Mouse (Mus musculus): ENCODE measurements at regions not wholly inside any gene's neighbourhood (a gene's known extent, or its start where the extent isn't known, plus 50 kb on each side); places are given as distances from the start of the nearest gene placed in this dataset.
A peak's percentile ranks its signal among the peaks of the same experiment; 100 is the strongest.
"Not testable (repeated sequence)": the region's sequence is repeated elsewhere in the genome, so short reads cannot be mapped to it uniquely, and the experiment has no call there.

GRCm38 (mm10) chr19:27600386-27600785, 170.8 kb upstream of the Pum3 start:
- H3K4me1 ChIP-seq; H3K4me3 ChIP-seq; H3K36me3 ChIP-seq (replicated peaks); H3K9me3 ChIP-seq; H3K9ac ChIP-seq; H3K27me3 ChIP-seq (replicated peaks); ATAC-seq (replicated peaks): not testable (repeated sequence)
- WGBS, result 82% methylated on average over 9 of the region's 9 CpGs
- Histone ChIP-seq H3K27ac (peak overlapping the region; percentile 49; the same call in 1 of the 2 replicates), H3K4me2 (0 out of 2 replicates have a peak overlapping the region, but pooled peaks have one; percentile 20)

GRCm38 (mm10) chr19:27599639-27600308, 170.1 kb upstream of the Pum3 start:
- no peak overlapping the region for H3K4me3 ChIP-seq
- H3K4me1 ChIP-seq, result peaks cover 9% of the 10 kb centered on the region
- 21% methylated on average over 10 of the region's 10 CpGs for WGBS
- ATAC-seq (replicated peaks), result peak; percentile 71
- peak overlapping the region; percentile 49 for H3K27ac ChIP-seq
- H3K9ac ChIP-seq, result no peak overlapping the region
- H3K4me2 ChIP-seq, result peak overlapping the region; percentile 20
- H3K36me3 ChIP-seq (replicated peaks), result no peaks in the 10 kb centered on the region
- no peaks in the 10 kb centered on the region for H3K9me3 ChIP-seq
- no peaks in the 10 kb centered on the region for H3K27me3 ChIP-seq (replicated peaks)

GRCm38 (mm10) chr19:27598350-27598749, 168.7 kb upstream of the Pum3 start:
- WGBS, result 87% methylated on average over 5 of the region's 5 CpGs
- H3K4me3 ChIP-seq, result no peak overlapping the region
- no peaks in the 10 kb centered on the region for H3K27me3 ChIP-seq (replicated peaks)
- no peak overlapping the region for H3K9ac ChIP-seq
- H3K27ac ChIP-seq, result no peak overlapping the region
- no peak overlapping the region for H3K4me2 ChIP-seq
- ATAC-seq (replicated peaks), result no peak
- H3K4me1 ChIP-seq, result peaks cover 9% of the 10 kb centered on the region
- no peaks in the 10 kb centered on the region for H3K9me3 ChIP-seq
- no peaks in the 10 kb centered on the region for H3K36me3 ChIP-seq (replicated peaks)

- no peaks in the 10 kb centered on the region for H3K9me3 ChIP-seq
- no peak for ATAC-seq (replicated peaks)
- H3K9ac ChIP-seq, result no peak overlapping the region
- no peaks in the 10 kb centered on the region for H3K36me3 ChIP-seq (replicated peaks)
- no peaks in the 10 kb centered on the region for H3K27me3 ChIP-seq (replicated peaks)
- no peak overlapping the region for H3K4me3 ChIP-seq
- no peak overlapping the region for H3K27ac ChIP-seq
- 79% methylated on average over 6 of the region's 6 CpGs for WGBS
- H3K4me1 ChIP-seq, result peaks cover 16% of the 10 kb centered on the region
- no peak overlapping the region for H3K4me2 ChIP-seq
These were observed 155.9 kb upstream of the Pum3 start for GRCm38 (mm10) chr19:27585566-27585965.

- Histone ChIP-seq H3K9ac (no peak overlapping the region), H3K4me3 (no peak overlapping the region), H3K27ac (no peak overlapping the region), H3K4me2 (no peak overlapping the region), H3K27me3 (replicated peaks) (no peaks in the 10 kb centered on the region), H3K36me3 (replicated peaks) (no peaks in the 10 kb centered on the region), H3K4me1 (peaks cover 16% of the 10 kb centered on the region), H3K9me3 (no peaks in the 10 kb centered on the region)
- ATAC-seq (replicated peaks), result no peak
- 75% methylated on average over 8 of the region's 8 CpGs for WGBS
These were observed 152.5 kb upstream of the Pum3 start for GRCm38 (mm10) chr19:27582111-27582500.

GRCm38 (mm10) chr19:27581362-27582110, 151.9 kb upstream of the Pum3 start:
- peaks cover 16% of the 10 kb centered on the region for H3K4me1 ChIP-seq
- WGBS, result 34% methylated on average over 6 of the region's 6 CpGs
- H3K4me2 ChIP-seq, result peak overlapping the region; percentile 12; the same call in 1 of the 2 replicates
- H3K36me3 ChIP-seq (replicated peaks), result no peaks in the 10 kb centered on the region
- ATAC-seq (replicated peaks), result peak; percentile 66
- H3K4me3 ChIP-seq, result no peak overlapping the region
- H3K27me3 ChIP-seq (replicated peaks), result no peaks in the 10 kb centered on the region
- no peaks in the 10 kb centered on the region for H3K9me3 ChIP-seq
- no peak overlapping the region for H3K9ac ChIP-seq
- 0 out of 2 replicates have a peak overlapping the region, but pooled peaks have one; percentile 7 for H3K27ac ChIP-seq

GRCm38 (mm10) chr19:27576478-27576877, 146.9 kb upstream of the Pum3 start:
- H3K27me3 ChIP-seq (replicated peaks), result no peaks in the 10 kb centered on the region
- H3K4me1 ChIP-seq, result peaks cover 7% of the 10 kb centered on the region
- H3K4me3 ChIP-seq, result no peak overlapping the region
- no peak overlapping the region for H3K4me2 ChIP-seq
- no peak overlapping the region for H3K9ac ChIP-seq
- no peaks in the 10 kb centered on the region for H3K36me3 ChIP-seq (replicated peaks)
- no peak for ATAC-seq (replicated peaks)
- H3K27ac ChIP-seq, result no peak overlapping the region
- no peaks in the 10 kb centered on the region for H3K9me3 ChIP-seq

- Histone ChIP-seq H3K27ac (no peak overlapping the region), H3K4me2 (no peak overlapping the region), H3K9me3 (no peaks in the 10 kb centered on the region), H3K4me1 (no peaks in the 10 kb centered on the region; the same call in 1 of the 2 replicates), H3K9ac (no peak overlapping the region), H3K4me3 (no peak overlapping the region), H3K36me3 (replicated peaks) (no peaks in the 10 kb centered on the region), H3K27me3 (replicated peaks) (no peaks in the 10 kb centered on the region)
- ATAC-seq (replicated peaks), result no peak
- 89% methylated on average over 8 of the region's 8 CpGs for WGBS
These were observed 137.3 kb upstream of the Pum3 start for GRCm38 (mm10) chr19:27566929-27567328.

GRCm38 (mm10) chr19:27566060-27566459, 136.4 kb upstream of the Pum3 start:
- Histone ChIP-seq H3K36me3 (replicated peaks) (no peaks in the 10 kb centered on the region), H3K4me1 (no peaks in the 10 kb centered on the region; the same call in 1 of the 2 replicates), H3K9ac (no peak overlapping the region), H3K4me2 (no peak overlapping the region), H3K27me3 (replicated peaks) (no peaks in the 10 kb centered on the region), H3K4me3 (no peak overlapping the region), H3K9me3 (no peaks in the 10 kb centered on the region), H3K27ac (no peak overlapping the region)
- no peak for ATAC-seq (replicated peaks)
- WGBS, result 79% methylated on average over 3 of the region's 3 CpGs

- no peak overlapping the region for H3K4me2 ChIP-seq
- H3K4me3 ChIP-seq, result no peak overlapping the region
- no peaks in the 10 kb centered on the region for H3K9me3 ChIP-seq
- H3K27me3 ChIP-seq (replicated peaks), result no peaks in the 10 kb centered on the region
- no peaks in the 10 kb centered on the region for H3K36me3 ChIP-seq (replicated peaks)
- H3K27ac ChIP-seq, result no peak overlapping the region
- H3K4me1 ChIP-seq, result no peaks in the 10 kb centered on the region; the same call in 1 of the 2 replicates
- H3K9ac ChIP-seq, result no peak overlapping the region
- no peak for ATAC-seq (replicated peaks)
- WGBS, result 69% methylated on average over 5 of the region's 5 CpGs
These were observed 134.5 kb upstream of the Pum3 start for GRCm38 (mm10) chr19:27564086-27564485.

- WGBS, result 46% methylated on average over 9 of the region's 9 CpGs
- Histone ChIP-seq H3K4me3 (no peak overlapping the region), H3K4me1 (no peaks in the 10 kb centered on the region; the same call in 1 of the 2 replicates), H3K36me3 (replicated peaks) (no peaks in the 10 kb centered on the region), H3K9ac (no peak overlapping the region), H3K27me3 (replicated peaks) (no peaks in the 10 kb centered on the region), H3K4me2 (no peak overlapping the region), H3K9me3 (no peaks in the 10 kb centered on the region), H3K27ac (no peak overlapping the region)
- ATAC-seq (replicated peaks), result no peak
These were observed 134.0 kb upstream of the Pum3 start for GRCm38 (mm10) chr19:27563592-27563991.

GRCm38 (mm10) chr19:27558199-27558598, 128.6 kb upstream of the Pum3 start:
- Histone ChIP-seq H3K4me1 (no peaks in the 10 kb centered on the region), H3K27me3 (replicated peaks) (no peaks in the 10 kb centered on the region), H3K4me3 (no peak overlapping the region), H3K4me2 (no peak overlapping the region), H3K9ac (no peak overlapping the region), H3K27ac (no peak overlapping the region), H3K9me3 (no peaks in the 10 kb centered on the region), H3K36me3 (replicated peaks) (no peaks in the 10 kb centered on the region)
- 77% methylated on average over 3 of the region's 3 CpGs for WGBS
- no peak for ATAC-seq (replicated peaks)

GRCm38 (mm10) chr19:27556697-27557096, 127.1 kb upstream of the Pum3 start:
- H3K4me1 ChIP-seq, result no peaks in the 10 kb centered on the region
- H3K4me3 ChIP-seq, result no peak overlapping the region
- no peak overlapping the region for H3K9ac ChIP-seq
- no peak overlapping the region for H3K27ac ChIP-seq
- no peaks in the 10 kb centered on the region for H3K27me3 ChIP-seq (replicated peaks)
- no peaks in the 10 kb centered on the region for H3K9me3 ChIP-seq
- ATAC-seq (replicated peaks), result no peak
- 97% methylated on average over 4 of the region's 4 CpGs for WGBS
- H3K36me3 ChIP-seq (replicated peaks), result no peaks in the 10 kb centered on the region
- no peak overlapping the region for H3K4me2 ChIP-seq

Measured in midbrain, embryonic 15.5 days (tissue).